Mouse (Mus musculus) ES-Bruce4 (cell line): ENCODE measurements around the gene Il1rap. TPM values are rescaled to one million over a fixed set of nuclear protein-coding genes. Genes with fewer than 3 reads are reported as not detected.

Experiments
- H3K27ac ChIP-seq: 2 replicates; pipeline ENCODE4 v1.5.1; 2012; ENCODE audit warnings: low read length, inconsistent platforms; ENCODE audit not compliant: insufficient read depth
- H3K27me3 ChIP-seq: 2 replicates; pipeline ENCODE4 v1.6.1; 2012; ENCODE audit warnings: mild to moderate bottlenecking, low read length, inconsistent platforms; ENCODE audit not compliant: control insufficient read depth, poor library complexity, insufficient read depth, severe bottlenecking
- H3K36me3 ChIP-seq: 2 replicates; pipeline ENCODE4 v1.6.1; 2012; ENCODE audit warnings: inconsistent platforms, mild to moderate bottlenecking, low read length, moderate library complexity; ENCODE audit not compliant: control insufficient read depth, poor library complexity, insufficient read depth, severe bottlenecking
- H3K4me1 ChIP-seq: one replicate; pipeline ENCODE4 v1.8.1; 2011; ENCODE audit warnings: low read length; ENCODE audit not compliant: control insufficient read depth, insufficient read depth
- H3K4me3 ChIP-seq: 2 replicates; pipeline ENCODE4 v1.5.1; 2011; ENCODE audit warnings: low read depth, mild to moderate bottlenecking, low read length
- H3K9ac ChIP-seq: 2 replicates; pipeline ENCODE4 v1.6.1; 2012; ENCODE audit warnings: low read depth, mild to moderate bottlenecking, inconsistent platforms; ENCODE audit not compliant: poor library complexity, severe bottlenecking
- H3K9me3 ChIP-seq: replicated peaks from 2 replicates; pipeline ENCODE4 v1.6.1; 2012; ENCODE audit warnings: mild to moderate bottlenecking, low read length, inconsistent platforms; ENCODE audit not compliant: control insufficient read depth, poor library complexity, insufficient read depth, severe bottlenecking
- CTCF ChIP-seq: IDR thresholded peaks from one replicate; pipeline ENCODE4 v1.8.1; 2011; ENCODE audit warnings: low read depth, low read length
- EP300 ChIP-seq: IDR thresholded peaks from 2 replicates; pipeline ENCODE4 v1.6.1; 2011; ENCODE audit warnings: low read depth, low read length; ENCODE audit not compliant: insufficient read depth
- POLR2A ChIP-seq: IDR thresholded peaks from one replicate; pipeline ENCODE4 v1.8.1; 2011; ENCODE audit warnings: low read length; ENCODE audit not compliant: insufficient read depth
- polyA plus RNA-seq: library from polyadenylated mRNA; stranded (reverse); fragments of >200 nt; gene quantifications from 2 replicates; pipeline ENCODE4 v1.2.4, GENCODE M21; 2011; ENCODE audit warnings: low read depth; ENCODE audit not compliant: missing spikeins, insufficient read depth, insufficient read length

The Il1rap gene
- polyA plus RNA-seq, 1 experiment = 1.3 TPM

DNA sequence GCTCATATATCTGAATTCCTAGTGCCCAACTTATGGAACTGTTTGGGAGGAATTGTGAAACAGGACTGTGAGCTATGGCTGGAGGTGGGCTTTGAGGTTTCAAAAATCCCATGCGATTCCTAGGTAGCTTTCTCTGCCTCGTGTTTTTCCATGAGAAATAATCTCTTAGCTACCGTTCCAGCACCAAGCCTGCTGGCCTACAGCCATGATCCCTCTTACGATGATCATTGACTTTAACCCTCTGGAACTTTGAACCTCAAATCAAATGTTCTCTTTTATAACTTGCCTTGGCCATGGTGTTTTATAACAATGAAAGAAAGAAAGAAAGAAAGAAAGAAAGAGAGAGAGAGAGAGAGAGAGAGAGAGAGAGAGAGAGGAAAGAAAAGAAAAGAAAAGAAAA lies 116.6 kb downstream of the Il1rap start:
- Histone ChIP-seq H3K27me3 (no peaks in the 10 kb centered on the region), H3K4me1 (no peaks in the 10 kb centered on the region), H3K9ac (no peak overlapping the region), H3K9me3 (no peaks in the 10 kb centered on the region), H3K4me3 (no peak overlapping the region), H3K27ac (no peak overlapping the region), H3K36me3 (no peaks in the 10 kb centered on the region)
- TF ChIP-seq POLR2A (no peak), CTCF (no peak), EP300 (no peak)

DNA sequence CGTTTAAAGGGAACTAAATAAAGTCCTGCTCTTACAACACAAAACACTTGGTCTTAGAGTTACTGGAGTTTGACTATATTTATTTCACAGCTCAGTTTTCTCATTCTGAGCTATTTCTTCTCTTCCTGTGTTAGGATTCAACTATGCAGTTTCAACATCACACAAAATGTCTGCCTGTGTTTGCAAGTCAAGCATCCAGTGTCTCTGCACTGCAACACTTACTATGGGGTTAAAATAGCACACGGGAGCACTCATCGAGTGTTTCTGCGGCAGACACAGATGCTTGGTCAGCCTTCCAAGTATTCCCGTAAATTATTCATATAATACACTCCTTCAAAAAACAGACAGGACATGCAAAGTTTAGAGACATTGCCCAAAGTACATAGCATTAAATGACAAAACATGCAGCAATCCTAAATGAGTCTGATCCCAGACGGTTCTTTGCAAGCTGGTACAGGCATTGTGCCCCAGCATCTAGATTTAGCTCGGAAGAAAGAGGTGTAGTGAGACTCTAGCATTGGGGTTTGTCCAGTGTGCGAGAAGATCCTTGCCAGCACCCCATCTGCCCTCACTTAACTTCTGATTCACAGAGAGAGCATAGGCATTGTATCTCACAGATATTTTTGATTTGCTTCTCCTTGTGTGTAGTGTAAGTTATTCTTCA lies 119.1 kb downstream of the Il1rap start:
- H3K4me1 ChIP-seq = no peaks in the 10 kb centered on the region
- H3K4me3 ChIP-seq = no peak overlapping the region
- TF ChIP-seq POLR2A (no peak), CTCF (no peak), EP300 (no peak)
- no peaks in the 10 kb centered on the region for H3K36me3 ChIP-seq
- no peaks in the 10 kb centered on the region for H3K9me3 ChIP-seq
- no peaks in the 10 kb centered on the region for H3K27me3 ChIP-seq
- no peak overlapping the region for H3K27ac ChIP-seq
- H3K9ac ChIP-seq = no peak overlapping the region

DNA sequence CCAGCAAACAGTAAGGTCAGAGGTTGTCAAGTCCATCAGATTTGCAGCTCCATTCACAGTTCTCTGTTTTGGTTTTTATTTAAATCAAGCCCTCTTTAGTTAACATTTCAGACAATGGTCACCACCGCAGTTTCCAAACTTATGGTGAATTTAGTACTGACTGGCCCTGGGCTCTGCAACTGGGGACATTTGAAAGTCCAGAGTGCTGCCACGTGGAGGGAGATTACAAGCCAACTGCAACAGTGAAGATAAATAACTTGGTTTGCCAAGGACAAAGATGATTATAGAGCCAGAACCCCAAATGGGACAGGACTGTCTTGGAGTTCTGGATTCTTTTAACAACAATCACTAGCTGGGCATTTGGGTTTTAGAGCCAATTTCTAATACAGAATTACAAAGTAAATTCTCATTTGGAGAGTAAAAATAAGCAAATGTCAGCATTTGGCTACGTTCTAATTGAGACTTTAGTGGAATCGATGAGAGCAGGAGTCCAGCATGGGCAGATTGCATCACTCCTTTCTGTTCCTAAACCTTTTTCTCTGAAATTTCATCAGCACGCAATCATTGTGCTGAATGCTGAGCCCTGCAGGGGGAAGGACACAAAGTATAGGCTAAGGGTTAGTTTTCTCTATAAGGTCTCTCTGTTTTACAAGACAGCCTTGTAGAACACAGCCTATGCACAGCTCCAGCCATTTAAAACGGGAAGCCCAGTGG lies 124.3 kb downstream of the Il1rap start:
- H3K36me3 ChIP-seq = no peaks in the 10 kb centered on the region
- H3K27ac ChIP-seq = no peak overlapping the region
- no peaks in the 10 kb centered on the region for H3K9me3 ChIP-seq
- no peaks in the 10 kb centered on the region for H3K27me3 ChIP-seq
- no peak for TF ChIP-seq POLR2A
- TF ChIP-seq CTCF = no peak
- no peak for TF ChIP-seq EP300
- no peaks in the 10 kb centered on the region for H3K4me1 ChIP-seq
- no peak overlapping the region for H3K9ac ChIP-seq
- H3K4me3 ChIP-seq = no peak overlapping the region

DNA sequence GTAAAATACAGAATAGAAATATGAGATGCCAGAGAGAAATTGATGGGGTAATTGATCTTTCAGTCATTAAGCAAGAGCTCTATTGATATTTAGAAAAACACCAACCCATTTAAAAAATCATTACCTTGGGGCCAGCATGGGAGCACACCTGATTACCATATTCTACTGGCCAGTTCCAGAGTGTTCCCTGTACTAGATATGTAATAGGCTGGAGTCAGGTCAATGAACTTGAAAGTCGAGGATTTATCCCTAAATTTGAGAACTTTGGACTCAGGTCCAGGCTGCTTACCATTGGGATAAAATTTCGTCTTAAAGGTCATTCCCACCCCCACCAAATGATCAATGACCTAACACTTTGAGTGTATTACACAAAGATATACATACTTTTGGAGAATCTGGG lies 125.0 kb downstream of the Il1rap start:
- Histone ChIP-seq H3K9ac (no peak overlapping the region), H3K9me3 (no peaks in the 10 kb centered on the region), H3K36me3 (no peaks in the 10 kb centered on the region), H3K4me3 (no peak overlapping the region), H3K4me1 (no peaks in the 10 kb centered on the region), H3K27ac (no peak overlapping the region), H3K27me3 (no peaks in the 10 kb centered on the region)
- TF ChIP-seq EP300 = no peak
- TF ChIP-seq POLR2A = no peak
- TF ChIP-seq CTCF = no peak

DNA sequence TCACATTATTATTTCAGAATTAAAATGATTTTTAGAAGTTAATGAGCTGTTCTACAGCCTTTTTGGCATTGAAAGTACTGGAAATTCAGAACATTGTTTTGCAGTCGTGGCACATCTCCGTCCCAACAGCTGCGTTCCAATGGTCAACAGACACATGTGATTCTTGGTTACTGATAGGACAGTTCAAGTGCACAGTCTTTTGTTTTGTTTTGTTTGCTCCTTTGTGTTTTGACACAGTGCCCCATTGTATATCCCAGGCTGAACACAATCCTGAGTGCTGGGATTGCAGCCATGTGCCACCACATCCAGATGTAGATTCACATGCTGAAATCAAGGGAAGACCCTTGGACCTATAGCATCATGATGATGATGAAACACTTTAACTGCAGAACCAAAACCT lies 129.4 kb downstream of the Il1rap start:
- H3K27ac ChIP-seq = no peak overlapping the region
- H3K9ac ChIP-seq = no peak overlapping the region
- no peaks in the 10 kb centered on the region for H3K27me3 ChIP-seq
- no peaks in the 10 kb centered on the region for H3K36me3 ChIP-seq
- TF ChIP-seq POLR2A = no peak
- TF ChIP-seq EP300 = no peak
- TF ChIP-seq CTCF = no peak
- H3K4me1 ChIP-seq = no peaks in the 10 kb centered on the region
- H3K4me3 ChIP-seq = no peak overlapping the region
- no peaks in the 10 kb centered on the region for H3K9me3 ChIP-seq
